Comparison of ENCODE assay signal across 23 mouse cellular contexts in genomic region chr5:52288319-52288718, GRCm38 (mm10).
DNase-seq lines count a peak whose midpoint lies in the region; ATAC-seq and TF ChIP-seq lines count a peak whose summit lies in the region.
"Had no signal": no experiment of that assay in that cellular context is flagged by ENCODE, and none has a peak within 500 bp of the region (broad histone marks: within the 10 kb centered on the region; RNA-seq: fewer than 3 reads in every experiment).

No protein-coding gene starts in this region.

- no peaks in the 10 kb centered on the region for H3K9me3 ChIP-seq in forebrain, embryonic 13.5 days (replicated peaks)
- H3K9me3 ChIP-seq in forebrain, embryonic 12.5 days: no peaks in the 10 kb centered on the region
- no peaks in the 10 kb centered on the region for H3K9me3 ChIP-seq in forebrain, embryonic 16.5 days (ENCODE audit: control insufficient read depth, low read length)
- H3K9me3 ChIP-seq in forebrain, embryonic 11.5 days (ENCODE audit: control insufficient read depth, low read length): no peaks in the 10 kb centered on the region
- H3K9me3 ChIP-seq: embryonic facial prominence, embryonic 10.5 days; embryonic facial prominence, embryonic 12.5 days; G1E had no signal

- 82% methylated on average over 1 of the region's 1 CpGs for WGBS in forebrain, embryonic 13.5 days
- WGBS in forebrain, embryonic 12.5 days: 90% methylated on average over 1 of the region's 1 CpGs
- 85% methylated on average over 1 of the region's 1 CpGs for WGBS in forebrain, embryonic 16.5 days
- whole genome bisulfite sequencing in forebrain, embryonic 11.5 days: 92% methylated on average over 1 of the region's 1 CpGs

- intact Hi-C loops in heart, postnatal 10 days (cut with DNase I): no loop called here

- no peaks in the 10 kb centered on the region for H3K27me3 ChIP-seq in forebrain, embryonic 13.5 days
- H3K27me3 ChIP-seq in forebrain, embryonic 12.5 days: no peaks in the 10 kb centered on the region
- H3K27me3 ChIP-seq in forebrain, embryonic 16.5 days (replicated peaks; ENCODE audit: control insufficient read depth, insufficient read depth, low read length): no peaks in the 10 kb centered on the region
- H3K27me3 ChIP-seq in forebrain, embryonic 11.5 days (ENCODE audit: control insufficient read depth, insufficient read depth, low read length): no peaks in the 10 kb centered on the region
- H3K27me3 ChIP-seq: CH12.LX; embryonic facial prominence, embryonic 12.5 days; Patski had no signal

- H3K9ac ChIP-seq in forebrain, embryonic 13.5 days: no peak overlapping the region
- no peak overlapping the region for H3K9ac ChIP-seq in forebrain, embryonic 12.5 days
- no peak overlapping the region for H3K9ac ChIP-seq in forebrain, embryonic 16.5 days (replicated peaks; ENCODE audit: low read depth, low read length)
- H3K9ac ChIP-seq in forebrain, embryonic 11.5 days (ENCODE audit: low read length): no peak overlapping the region
- H3K9ac ChIP-seq: embryonic facial prominence, embryonic 12.5 days had no signal

- ATAC-seq in forebrain, embryonic 13.5 days: peak; percentile 33; the same call in 1 of the 2 replicates
- no peak for ATAC-seq in forebrain, embryonic 12.5 days (ENCODE audit: low FRiP score)
- ATAC-seq in forebrain, embryonic 16.5 days: peak; percentile 45; the same call in 1 of the 2 replicates
- ATAC-seq in forebrain, embryonic 11.5 days (replicated peaks; ENCODE audit: low FRiP score): no peak
- ATAC-seq: activated CD4-positive, CD25-positive, alpha-beta regulatory T cell, adult 4 months; CD4-positive, CD25-positive, alpha-beta regulatory T cell, adult 4 months; Patski had no signal

- no peak for DNase-seq in forebrain, embryonic 11.5 days (ENCODE audit: low spot score)
- DNase-seq in heart, adult 11 months: peak; percentile 43
- no peak for DNase-seq in heart, postnatal 10 days
- DNase-seq in brain, embryonic 14.5 days (ENCODE audit: low read depth): peak; percentile 33
- DNase-seq: adrenal gland, adult 8-10 months; adrenal gland, postnatal 14 days; adrenal gland, postnatal 36 days; B cell, adult 2 months; cerebellum, adult 11-12 months; cerebellum, adult 2 months; cerebellum, adult 9-10 months; cerebellum, postnatal 10 days; cerebellum, postnatal 25 days had no signal

- H3K27ac ChIP-seq in forebrain, embryonic 13.5 days: no peak overlapping the region
- no peak overlapping the region for H3K27ac ChIP-seq in forebrain, embryonic 12.5 days
- H3K27ac ChIP-seq in forebrain, embryonic 16.5 days (ENCODE audit: low read length): no peak overlapping the region; the same call in 1 of the 2 replicates
- no peak overlapping the region for H3K27ac ChIP-seq in forebrain, embryonic 11.5 days (ENCODE audit: low read depth, low read length)
- H3K27ac ChIP-seq: embryonic facial prominence, embryonic 10.5 days; embryonic facial prominence, embryonic 12.5 days had no signal

- H3K4me1 ChIP-seq in forebrain, embryonic 13.5 days: no peaks in the 10 kb centered on the region
- no peaks in the 10 kb centered on the region for H3K4me1 ChIP-seq in forebrain, embryonic 12.5 days
- no peaks in the 10 kb centered on the region for H3K4me1 ChIP-seq in forebrain, embryonic 16.5 days (replicated peaks; ENCODE audit: control insufficient read depth, insufficient read depth, low read length)
- no peaks in the 10 kb centered on the region for H3K4me1 ChIP-seq in forebrain, embryonic 11.5 days (replicated peaks; ENCODE audit: control insufficient read depth, insufficient read depth, low read length)
- H3K4me1 ChIP-seq: embryonic facial prominence, embryonic 10.5 days; embryonic facial prominence, embryonic 12.5 days had no signal

- TF ChIP-seq CTCF in brain, embryonic 14.5 days (IDR thresholded peaks at IDR 0.05; ENCODE audit: borderline replicate concordance, extremely low read depth, insufficient read depth, insufficient read length): no peak

- H3K36me3 ChIP-seq in forebrain, embryonic 13.5 days (ENCODE audit: poor library complexity, severe bottlenecking): no peaks in the 10 kb centered on the region
- no peaks in the 10 kb centered on the region for H3K36me3 ChIP-seq in forebrain, embryonic 12.5 days (replicated peaks)
- no peaks in the 10 kb centered on the region for H3K36me3 ChIP-seq in forebrain, embryonic 16.5 days (ENCODE audit: control insufficient read depth, insufficient read depth)
- no peaks in the 10 kb centered on the region for H3K36me3 ChIP-seq in forebrain, embryonic 11.5 days (ENCODE audit: control insufficient read depth, insufficient read depth, low read length)
- H3K36me3 ChIP-seq: embryonic facial prominence, embryonic 10.5 days; embryonic facial prominence, embryonic 12.5 days; G1E had no signal

- no peak overlapping the region for H3K4me2 ChIP-seq in forebrain, embryonic 13.5 days
- H3K4me2 ChIP-seq in forebrain, embryonic 12.5 days: no peak overlapping the region
- H3K4me2 ChIP-seq in forebrain, embryonic 16.5 days (ENCODE audit: low read length): no peak overlapping the region
- no peak overlapping the region for H3K4me2 ChIP-seq in forebrain, embryonic 11.5 days (ENCODE audit: low read depth, low read length, severe bottlenecking)
- H3K4me2 ChIP-seq: embryonic facial prominence, embryonic 12.5 days had no signal

- TF ChIP-seq POLR2A in brain, embryonic 14.5 days (IDR thresholded peaks at IDR 0.05; ENCODE audit: borderline replicate concordance, extremely low read depth, insufficient read depth, insufficient read length, poor library complexity, severe bottlenecking): no peak

- no peak overlapping the region for H3K4me3 ChIP-seq in forebrain, embryonic 13.5 days
- H3K4me3 ChIP-seq in forebrain, embryonic 12.5 days (replicated peaks): no peak overlapping the region
- no peak overlapping the region for H3K4me3 ChIP-seq in forebrain, embryonic 16.5 days (replicated peaks; ENCODE audit: low read length)
- no peak overlapping the region for H3K4me3 ChIP-seq in forebrain, embryonic 11.5 days (ENCODE audit: low read depth, low read length)
- H3K4me3 ChIP-seq: embryonic facial prominence, embryonic 10.5 days; embryonic facial prominence, embryonic 12.5 days had no signal

Comparison
In these comparisons a context has a peak if more than half of its experiments do, and no peak if none do; other contexts are left out.
1. ATAC-seq: peak in forebrain, embryonic 13.5 days (single experiment) and forebrain, embryonic 16.5 days (single experiment); none in forebrain, embryonic 12.5 days (single experiment) and forebrain, embryonic 11.5 days (single experiment).
2. DNase-seq: peak in heart, adult 11 months (single experiment) and brain, embryonic 14.5 days (single experiment); none in forebrain, embryonic 11.5 days (single experiment) and heart, postnatal 10 days (0 of 2).